Mouse (Mus musculus): Measurements from ENCODE around the gene Aatk.

GRCm38 (mm10) chr11:119970021-119970851 lies 76.7 kb downstream of the Aatk start:
- TF ChIP-seq CTCF (IDR thresholded peaks at IDR 0.05; ENCODE audit: borderline replicate concordance, control insufficient read depth, extremely low read depth, insufficient read depth, low read length, poor library complexity) (no peak), POLR2A (IDR thresholded peaks at IDR 0.05; ENCODE audit: control insufficient read depth, extremely low read depth, insufficient read depth, low read length, poor library complexity) (no peak)

Data from thymus, adult 2 months (tissue).